Mouse (Mus musculus): ENCODE measurements around the gene Tex35.

DNA sequence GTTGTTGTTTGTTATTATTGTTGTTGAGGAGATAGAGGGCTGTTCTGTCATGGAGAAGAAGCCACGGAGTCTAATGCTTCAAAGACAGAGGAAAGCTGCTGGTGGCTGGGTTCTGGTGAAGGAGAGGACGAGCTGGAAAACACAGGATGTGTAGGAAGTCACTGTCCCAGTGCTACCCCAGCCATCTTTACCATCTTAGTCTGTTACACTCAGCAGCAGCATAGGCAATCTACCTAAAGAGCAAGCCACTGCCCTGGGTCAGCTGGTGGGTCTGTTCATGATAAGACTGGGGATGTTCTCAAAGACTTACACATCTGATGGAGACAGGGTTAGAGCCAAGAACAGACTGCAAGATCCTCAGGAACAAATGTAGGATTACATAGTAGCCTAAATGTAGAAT lies 58.6 kb downstream of the Tex35 start:
- TF ChIP-seq CHD2 (IDR thresholded peaks at IDR 0.05; ENCODE audit: low read depth, low read length): no peak
- no peak for TF ChIP-seq MAFK (IDR thresholded peaks at IDR 0.05; ENCODE audit: insufficient read depth, low read depth, low read length)

All from ES-E14 (cell line).